In genomic region chr2:35623104-35623377, GRCm38 (mm10) we compare ENCODE assay signal across 9 mouse cellular contexts.
DNase-seq lines count a peak whose midpoint lies in the region; ATAC-seq lines count a peak whose summit lies in the region.
"Had no signal": no experiment of that assay in that cellular context is flagged by ENCODE, and none has a peak within 500 bp of the region (broad histone marks: within the 10 kb centered on the region; RNA-seq: fewer than 3 reads in every experiment).

No protein-coding gene starts in this region.

- H3K4me2 ChIP-seq in heart, embryonic 16.5 days (ENCODE audit: low read depth, low read length), result peak overlapping the region; percentile 90
- H3K4me2 ChIP-seq in embryonic facial prominence, embryonic 11.5 days (ENCODE audit: low read depth, low read length), result peak overlapping the region; percentile 83
- H3K4me2 ChIP-seq in hindbrain, embryonic 16.5 days (ENCODE audit: low read length), result peak overlapping the region; percentile 91
- H3K4me2 ChIP-seq in midbrain, embryonic 12.5 days (replicated peaks), result peak overlapping the region; percentile 73

- H3K27ac ChIP-seq in heart, embryonic 16.5 days (ENCODE audit: low read length), result peak overlapping the region; percentile 76
- H3K27ac ChIP-seq in embryonic facial prominence, embryonic 11.5 days (replicated peaks; ENCODE audit: low read depth, low read length), result no peak overlapping the region
- no peak overlapping the region for H3K27ac ChIP-seq in hindbrain, embryonic 16.5 days (ENCODE audit: low read depth, low read length)
- H3K27ac ChIP-seq in midbrain, embryonic 12.5 days (replicated peaks), result no peak overlapping the region

- peak overlapping the region; percentile 79 for H3K4me3 ChIP-seq in heart, embryonic 16.5 days (ENCODE audit: low read length)
- peak overlapping the region; percentile 89 for H3K4me3 ChIP-seq in embryonic facial prominence, embryonic 11.5 days (ENCODE audit: low read depth, low read length)
- H3K4me3 ChIP-seq in hindbrain, embryonic 16.5 days (ENCODE audit: low read length), result no peak overlapping the region
- H3K4me3 ChIP-seq in midbrain, embryonic 12.5 days, result peak overlapping the region; percentile 65; the same call in 1 of the 2 replicates

- peak overlapping the region; percentile 90 for H3K9ac ChIP-seq in heart, embryonic 16.5 days (ENCODE audit: low read length)
- H3K9ac ChIP-seq in embryonic facial prominence, embryonic 11.5 days (replicated peaks; ENCODE audit: low read length), result peak overlapping the region; percentile 92
- no peak overlapping the region for H3K9ac ChIP-seq in hindbrain, embryonic 16.5 days (ENCODE audit: low read depth, low read length)
- H3K9ac ChIP-seq in midbrain, embryonic 12.5 days (replicated peaks), result peak overlapping the region; percentile 79; the same call in 1 of the 2 replicates

- peaks cover 81% of the 10 kb centered on the region for H3K4me1 ChIP-seq in heart, embryonic 16.5 days (ENCODE audit: control insufficient read depth, insufficient read depth, low read length)
- H3K4me1 ChIP-seq in embryonic facial prominence, embryonic 11.5 days (ENCODE audit: control insufficient read depth, insufficient read depth, low read length), result peaks cover 36% of the 10 kb centered on the region
- peaks cover 32% of the 10 kb centered on the region for H3K4me1 ChIP-seq in hindbrain, embryonic 16.5 days (ENCODE audit: control insufficient read depth, insufficient read depth, low read depth, low read length)
- peaks cover 78% of the 10 kb centered on the region for H3K4me1 ChIP-seq in midbrain, embryonic 12.5 days

- DNase-seq in heart, postnatal 10 days, result no peak
- DNase-seq in embryonic facial prominence, embryonic 11.5 days (ENCODE audit: low spot score), result no peak
- DNase-seq in T-cell, adult 2 months (ENCODE audit: low spot score), result no peak
- no peak for DNase-seq in yolk sac, embryonic 10.5 days (ENCODE audit: low spot score)

- no peaks in the 10 kb centered on the region for H3K27me3 ChIP-seq in heart, embryonic 16.5 days (ENCODE audit: control insufficient read depth, insufficient read depth, low read length)
- H3K27me3 ChIP-seq in embryonic facial prominence, embryonic 11.5 days (ENCODE audit: control insufficient read depth, insufficient read depth, low read length), result no peaks in the 10 kb centered on the region
- H3K27me3 ChIP-seq in hindbrain, embryonic 16.5 days (replicated peaks; ENCODE audit: control insufficient read depth, insufficient read depth, low read length), result no peaks in the 10 kb centered on the region
- H3K27me3 ChIP-seq in midbrain, embryonic 12.5 days, result 0 out of 2 replicates have a peak, but pooled peaks cover 11% of the 10 kb centered on the region

- WGBS in heart, embryonic 16.5 days, result 41% methylated on average over 4 of the region's 4 CpGs
- WGBS in embryonic facial prominence, embryonic 11.5 days, result 26% methylated on average over 4 of the region's 4 CpGs
- WGBS in hindbrain, embryonic 16.5 days, result 35% methylated on average over 4 of the region's 4 CpGs
- 47% methylated on average over 4 of the region's 4 CpGs for WGBS in midbrain, embryonic 12.5 days

- no peak for ATAC-seq in heart, embryonic 16.5 days (replicated peaks; ENCODE audit: extremely low read depth, insufficient read depth, low FRiP score)
- ATAC-seq in embryonic facial prominence, embryonic 11.5 days (replicated peaks; ENCODE audit: insufficient number of reproducible peaks, low FRiP score, low TSS enrichment, low read depth), result no peak
- no peak for ATAC-seq in hindbrain, embryonic 16.5 days
- ATAC-seq in midbrain, embryonic 12.5 days (ENCODE audit: low FRiP score, low read depth), result no peak
- no peak for ATAC-seq in megakaryocyte-erythroid progenitor cell, adult 5-6 weeks (replicated peaks; ENCODE audit: low FRiP score, low TSS enrichment, poor library complexity, severe bottlenecking)
- ATAC-seq: inflammation-experienced regulatory T-cells, adult 6 months had no signal

- intact Hi-C loops in heart, postnatal 10 days (cut with DNase I), result no loop called here

- no peaks in the 10 kb centered on the region for H3K9me3 ChIP-seq in heart, embryonic 16.5 days (replicated peaks; ENCODE audit: control insufficient read depth, low read length)
- H3K9me3 ChIP-seq in embryonic facial prominence, embryonic 11.5 days (replicated peaks; ENCODE audit: control insufficient read depth, low read length), result no peaks in the 10 kb centered on the region
- H3K9me3 ChIP-seq in hindbrain, embryonic 16.5 days (ENCODE audit: control insufficient read depth, low read length), result no peaks in the 10 kb centered on the region
- no peaks in the 10 kb centered on the region for H3K9me3 ChIP-seq in midbrain, embryonic 12.5 days

- H3K36me3 ChIP-seq in heart, embryonic 16.5 days (ENCODE audit: control insufficient read depth, insufficient read depth), result no peaks in the 10 kb centered on the region
- no peaks in the 10 kb centered on the region for H3K36me3 ChIP-seq in embryonic facial prominence, embryonic 11.5 days (replicated peaks; ENCODE audit: control insufficient read depth, insufficient read depth, low read depth, low read length)
- no peaks in the 10 kb centered on the region for H3K36me3 ChIP-seq in hindbrain, embryonic 16.5 days (ENCODE audit: control insufficient read depth, insufficient read depth, low read length)
- no peaks in the 10 kb centered on the region for H3K36me3 ChIP-seq in midbrain, embryonic 12.5 days
